Mouse (Mus musculus): Measurements from ENCODE around the gene Clcn3.

Gene Clcn3

DNA sequence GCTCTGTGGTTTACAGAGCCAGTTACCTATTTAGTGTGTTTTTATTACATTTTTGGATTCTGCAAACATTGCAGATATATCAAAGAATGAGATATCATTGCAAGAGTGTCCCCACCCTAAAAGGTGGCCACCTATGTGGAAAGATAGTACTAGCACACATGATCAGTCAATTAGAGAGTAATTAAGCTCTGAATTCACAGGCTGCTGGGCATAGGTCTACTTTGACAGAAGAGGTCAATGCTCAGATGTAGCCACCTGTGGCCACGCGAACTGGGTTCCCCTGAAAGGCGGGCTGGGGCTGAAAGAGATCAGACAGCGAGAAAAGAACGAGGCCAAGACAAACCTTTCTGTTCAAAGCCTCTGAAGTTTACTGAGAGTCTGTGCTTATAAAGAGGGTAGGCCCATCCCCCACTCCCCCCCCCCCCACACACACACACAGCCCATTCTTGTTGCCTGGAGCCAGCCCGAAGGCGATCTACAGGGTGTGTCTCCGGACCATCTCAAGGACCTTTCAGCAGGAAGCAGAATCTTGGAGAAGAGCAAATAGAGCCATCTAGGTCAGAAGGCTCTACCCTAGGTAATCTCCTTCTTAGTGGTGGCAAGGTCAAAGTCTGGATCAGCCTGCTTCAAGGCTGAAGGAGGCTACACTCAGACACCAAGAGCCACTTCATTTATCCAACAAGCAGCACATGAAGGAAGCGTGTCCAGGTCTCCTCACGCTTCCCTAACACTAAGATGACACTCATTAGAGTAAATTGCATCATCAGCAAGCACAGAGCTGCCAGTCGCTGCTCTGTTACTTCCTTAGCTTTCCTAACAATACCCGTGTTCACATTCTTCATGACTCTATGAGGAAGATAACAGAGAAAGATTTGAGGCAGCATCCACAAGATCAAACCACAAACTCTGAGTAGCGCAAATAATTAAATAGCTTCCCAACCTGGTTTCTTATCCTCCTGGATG lies 112.6 kb downstream of the Clcn3 start:
- DNase-seq (ENCODE audit: low read depth, low spot score): no peak

DNA sequence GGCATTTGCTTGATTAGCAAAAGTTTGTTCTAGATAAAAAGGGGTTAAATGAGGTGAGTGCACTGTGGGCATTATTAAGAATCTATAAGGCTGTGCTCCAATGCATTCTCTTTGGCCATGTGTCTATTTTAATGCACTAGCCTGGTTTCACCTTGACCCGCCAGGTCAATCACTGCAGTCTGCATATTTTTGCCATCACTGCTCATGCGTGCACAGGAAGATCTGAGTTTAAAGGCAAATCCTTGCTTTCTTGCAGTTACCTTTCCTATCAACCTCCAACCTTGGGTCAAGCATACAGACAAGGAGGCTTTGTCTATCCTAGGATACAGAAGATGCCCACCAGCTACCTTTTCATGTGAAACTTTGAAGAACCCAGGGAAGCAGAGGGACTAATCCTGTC lies 113.3 kb downstream of the Clcn3 start:
- DNase-seq (ENCODE audit: low read depth, low spot score): no peak

DNA sequence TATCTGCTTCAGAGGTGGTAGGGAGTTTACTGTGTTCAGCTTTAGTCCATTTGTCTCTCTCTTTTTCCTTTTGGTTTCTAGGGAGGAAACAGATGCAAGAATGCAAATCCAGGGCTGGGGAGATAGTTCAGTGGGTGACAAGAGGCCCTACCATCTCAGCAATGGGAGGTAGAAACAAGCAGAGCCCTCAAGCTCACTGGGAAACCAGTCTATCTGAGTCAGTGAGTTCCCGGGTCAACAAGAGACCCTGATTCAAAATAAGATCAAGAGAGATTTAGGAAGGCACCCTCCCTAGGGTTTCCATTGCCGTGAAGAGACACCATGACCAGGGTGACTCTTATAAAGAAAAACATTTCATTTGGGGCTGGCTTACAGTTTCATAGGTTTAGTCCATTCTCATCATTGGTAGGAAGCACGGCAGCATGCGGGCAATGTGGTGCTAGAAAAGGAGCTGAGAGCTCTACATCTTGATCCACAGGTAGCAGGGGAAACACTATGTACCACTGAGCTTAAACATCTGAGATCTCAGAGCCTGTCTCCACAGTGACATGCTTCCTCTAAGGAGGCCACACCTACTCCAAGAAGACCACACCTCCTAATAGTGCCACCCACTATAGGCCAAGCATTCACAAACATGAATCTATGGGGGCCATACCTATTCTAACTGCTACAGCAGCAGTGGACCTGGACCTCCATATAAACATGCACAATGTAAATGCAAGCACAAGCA lies 114.7 kb downstream of the Clcn3 start:
- no peak for DNase-seq (ENCODE audit: low read depth, low spot score)

DNA sequence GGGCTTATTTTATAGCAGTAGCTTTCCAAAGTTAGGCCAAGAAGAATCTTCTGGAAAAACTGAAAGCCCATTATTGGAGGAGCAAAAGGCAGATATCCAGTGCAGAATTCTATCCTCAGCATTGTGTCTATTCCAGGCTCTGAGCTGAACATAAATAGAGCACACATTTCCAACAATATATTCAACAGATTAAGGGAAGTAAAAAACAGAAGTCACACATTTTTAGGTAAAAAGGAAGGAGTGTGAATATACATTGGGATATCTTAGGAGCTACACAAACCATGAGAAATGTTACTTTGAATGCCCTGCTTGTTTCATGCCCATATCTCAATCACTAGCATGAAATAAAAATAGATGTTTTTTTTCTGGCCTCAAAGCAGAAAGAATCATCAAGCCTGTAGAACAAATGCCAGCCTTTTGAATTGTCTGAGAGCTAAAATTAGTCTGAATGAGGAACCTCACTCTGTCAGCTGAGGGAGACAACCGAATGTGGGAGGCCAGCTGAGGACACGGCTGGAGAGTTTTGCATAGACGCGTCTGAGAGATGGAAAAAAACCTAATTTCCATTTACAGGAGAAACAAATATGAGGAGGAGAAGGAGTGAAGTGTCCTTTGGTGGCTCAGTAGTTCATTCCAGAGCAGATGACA lies 115.5 kb downstream of the Clcn3 start:
- no peak for DNase-seq (ENCODE audit: low read depth, low spot score)

DNA sequence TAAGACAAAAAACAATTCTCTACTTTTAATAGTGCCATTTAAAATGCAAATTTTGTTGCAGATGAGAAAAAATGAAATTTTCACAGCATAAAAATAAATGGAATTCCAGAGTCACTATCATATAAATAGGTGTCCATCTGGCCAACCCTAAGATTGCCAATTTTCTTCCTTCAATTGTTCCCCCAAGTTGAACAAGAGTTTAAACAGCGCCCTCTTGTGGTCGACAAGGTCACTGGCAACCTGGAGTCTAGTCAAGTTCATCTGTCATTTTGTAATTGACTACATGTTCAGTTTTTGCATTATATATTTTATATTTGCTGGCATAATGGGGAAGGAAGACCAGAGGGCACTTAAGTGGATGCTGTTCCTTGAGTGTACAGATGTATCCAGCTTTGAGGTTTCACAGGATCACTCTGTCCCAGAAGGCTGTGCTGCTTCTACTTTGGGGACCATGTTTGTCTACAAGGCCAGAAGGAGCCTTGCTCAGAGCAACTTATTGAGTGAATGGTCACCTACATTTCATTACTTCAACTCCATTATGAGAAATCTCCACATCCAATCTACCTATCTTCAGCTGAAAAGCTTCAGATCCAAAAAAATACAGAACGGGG lies 117.5 kb downstream of the Clcn3 start:
- DNase-seq (ENCODE audit: low read depth, low spot score): peak; percentile 78

DNA sequence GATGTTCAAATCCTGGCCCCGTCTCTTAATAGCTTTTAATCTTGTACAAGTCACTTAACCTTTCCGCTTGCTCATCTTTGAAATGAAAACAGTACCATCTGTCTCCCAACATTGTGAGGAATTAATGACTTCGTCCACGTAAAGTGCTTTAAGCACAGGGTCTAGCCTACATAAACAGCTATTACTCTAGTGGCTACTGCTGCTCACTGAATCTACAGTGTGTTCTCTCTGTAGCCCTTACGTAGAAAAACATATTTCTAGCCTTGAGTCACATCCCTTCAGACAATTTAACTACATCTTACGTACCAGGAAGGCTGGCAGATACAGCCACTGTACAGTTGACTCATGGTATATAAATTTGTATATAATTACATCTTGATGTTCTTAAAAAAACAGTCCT lies 118.2 kb downstream of the Clcn3 start:
- no peak for DNase-seq (ENCODE audit: low read depth, low spot score)

DNA sequence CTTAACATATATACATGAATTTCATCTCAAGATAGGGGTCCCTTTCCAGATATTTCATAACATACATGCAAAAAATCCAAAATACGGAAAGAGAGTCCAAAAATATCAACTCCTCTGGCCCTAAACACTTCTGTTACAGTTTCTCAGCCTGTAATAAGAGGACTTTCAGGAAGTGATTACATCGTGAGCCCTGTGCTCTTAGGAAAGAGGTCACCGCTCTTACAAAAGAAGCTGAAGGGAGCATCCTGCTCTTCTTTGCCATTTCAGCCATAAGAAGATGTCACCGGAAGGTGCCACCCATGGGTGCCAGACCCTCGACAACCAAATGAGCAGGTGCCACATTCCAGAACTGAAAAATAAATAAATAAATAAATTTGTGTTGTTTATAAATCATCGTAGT lies 121.3 kb downstream of the Clcn3 start:
- no peak for DNase-seq (ENCODE audit: low read depth, low spot score)

DNA sequence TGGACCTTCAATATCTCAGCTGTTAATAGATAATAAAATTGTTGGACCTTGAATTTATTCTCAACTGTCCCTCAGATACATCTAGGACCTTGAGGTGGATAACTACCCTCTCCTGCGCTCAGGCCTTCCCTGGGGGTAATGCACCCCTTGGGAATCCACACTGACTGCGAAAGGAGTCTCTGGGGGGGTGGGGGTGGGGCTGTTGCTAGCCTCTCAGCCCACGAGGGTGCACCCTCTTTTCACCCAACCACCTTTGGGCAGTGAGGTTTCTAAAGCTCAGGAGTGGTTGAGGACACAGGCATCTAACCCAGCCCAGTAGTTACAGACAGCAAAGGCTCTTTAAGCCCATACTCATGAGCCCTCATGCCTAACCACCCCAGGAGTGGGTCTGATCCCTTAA lies 122.4 kb downstream of the Clcn3 start:
- DNase-seq (ENCODE audit: low read depth, low spot score): no peak

Measured in retina, postnatal 7 days (tissue).